Mouse (Mus musculus): ENCODE measurements around the gene Pdzrn3.

GRCm38 (mm10) chr6:101108951-101109350 lies 268.7 kb downstream of the Pdzrn3 start:
- TF ChIP-seq ZNF384 (IDR thresholded peaks at IDR 0.05; ENCODE audit: low read depth, low read length) = no peak
- TF ChIP-seq CHD2 (IDR thresholded peaks at IDR 0.05; ENCODE audit: low read depth, low read length) = no peak
- TF ChIP-seq HCFC1 (IDR thresholded peaks at IDR 0.05; ENCODE audit: borderline replicate concordance, insufficient read depth, low read length) = no peak
- TF ChIP-seq ZC3H11A (IDR thresholded peaks at IDR 0.05; ENCODE audit: borderline replicate concordance, low read depth, low read length) = no peak
- no peak for TF ChIP-seq MAFK (IDR thresholded peaks at IDR 0.05; ENCODE audit: insufficient read depth, low read depth, low read length)

Data from ES-E14 (cell line).